Mouse (Mus musculus) left cerebral cortex, adult 9 months (tissue): ENCODE data around the gene Eef1g.
"Not testable (repeated sequence)": the region's sequence is repeated elsewhere in the genome, so short reads cannot be mapped to it uniquely, and the experiment has no call there.

Source experiments
- DNase-seq, 2 experiments: peaks; one replicate each; pipeline ENCODE4 v3.0.0; 2022; ENCODE audit warnings: low spot score in 2 of 2

Eef1g gene

GRCm38 (mm10) chr19:8944750-8945149 lies 22.1 kb upstream of the Eef1g start:
- no peak for DNase-seq

- DNase-seq = no peak
These were observed 21.6 kb upstream of the Eef1g start for GRCm38 (mm10) chr19:8945251-8945650.

GRCm38 (mm10) chr19:8946929-8947328 lies 19.9 kb upstream of the Eef1g start:
- no peak for DNase-seq

GRCm38 (mm10) chr19:8950190-8950589 lies 16.7 kb upstream of the Eef1g start:
- no peak for DNase-seq

GRCm38 (mm10) chr19:8952241-8952640 lies 14.6 kb upstream of the Eef1g start:
- DNase-seq = no peak

- DNase-seq = peak; percentile 88 to 98
These were observed 13.5 kb upstream of the Eef1g start, which contains the start of gene Tut1 for GRCm38 (mm10) chr19:8953135-8954039. Gene Tut1, plus strand, starts transcription at chr19:8953847.

GRCm38 (mm10) chr19:8954171-8954570 lies 12.7 kb upstream of the Eef1g start:
- DNase-seq = no peak

GRCm38 (mm10) chr19:8962256-8962655 lies 4.6 kb upstream of the Eef1g start:
- DNase-seq = no peak

- no peak for DNase-seq
These were observed 1.8 kb upstream of the Eef1g start for GRCm38 (mm10) chr19:8965075-8965474.

- peak in 1 of 2 experiments; percentile 30 for DNase-seq
These were observed 1.1 kb upstream of the Eef1g start for GRCm38 (mm10) chr19:8965771-8966170.

- DNase-seq = no peak
These were observed 647 bp upstream of the Eef1g start for GRCm38 (mm10) chr19:8966198-8966589.

GRCm38 (mm10) chr19:8967373-8967743 lies 517 bp downstream of the Eef1g start:
- DNase-seq = no peak

GRCm38 (mm10) chr19:8967893-8968292 lies 1.1 kb downstream of the Eef1g start:
- no peak for DNase-seq

- DNase-seq = not testable (repeated sequence)
These were observed 5.7 kb downstream of the Eef1g start for GRCm38 (mm10) chr19:8972491-8972890.

- DNase-seq = no peak
These were observed 7.8 kb downstream of the Eef1g start for GRCm38 (mm10) chr19:8974638-8975037.

- no peak for DNase-seq
These were observed 8.7 kb downstream of the Eef1g start for GRCm38 (mm10) chr19:8975491-8975890.

- DNase-seq = no peak
These were observed 9.7 kb downstream of the Eef1g start for GRCm38 (mm10) chr19:8976535-8976934.

GRCm38 (mm10) chr19:8980771-8981170 lies 13.9 kb downstream of the Eef1g start:
- DNase-seq = no peak

GRCm38 (mm10) chr19:8981450-8982168 lies 14.8 kb downstream of the Eef1g start:
- no peak for DNase-seq

- DNase-seq = no peak
These were observed 15.7 kb downstream of the Eef1g start for GRCm38 (mm10) chr19:8982303-8983149.

GRCm38 (mm10) chr19:8983150-8983650 lies 16.4 kb downstream of the Eef1g start:
- DNase-seq = no peak
